In the genomic region with DNA sequence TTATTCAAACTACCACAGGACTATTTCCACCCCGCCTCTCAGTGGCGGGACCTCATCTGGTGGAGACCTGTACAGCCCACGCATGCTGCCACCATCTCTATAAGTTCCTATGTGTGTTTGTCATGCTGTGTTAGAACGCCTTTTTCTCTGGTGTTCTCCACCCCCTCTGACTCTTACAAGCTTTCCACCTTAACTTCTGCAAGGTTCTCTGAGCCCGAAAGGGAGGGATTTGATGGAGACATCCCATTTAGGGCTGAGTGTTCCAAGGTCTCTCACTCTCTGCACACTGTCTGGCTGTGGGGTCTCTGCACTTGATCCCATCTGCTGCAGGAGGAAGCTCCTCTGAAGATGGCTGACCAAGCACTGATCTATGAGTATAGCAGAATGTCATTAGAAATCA, we compare ENCODE assay signal across 28 mouse cellular contexts.
"Had no signal": no experiment of that assay in that cellular context is flagged by ENCODE, and none has a peak within 500 bp of the region (broad histone marks: within the 10 kb centered on the region; RNA-seq: fewer than 3 reads in every experiment).

No protein-coding gene starts in this region.

- H3K4me3 ChIP-seq: embryonic facial prominence, embryonic 10.5 days; embryonic facial prominence, embryonic 12.5 days; embryonic facial prominence, embryonic 13.5 days; embryonic facial prominence, embryonic 15.5 days; erythroblast, embryonic 14.5 days; forebrain, embryonic 10.5 days; forebrain, embryonic 12.5 days; forebrain, embryonic 13.5 days; forebrain, embryonic 15.5 days; gastrocnemius, adult 2 months; heart, adult 2 months had no signal

- H3K27ac ChIP-seq: embryonic facial prominence, embryonic 10.5 days; embryonic facial prominence, embryonic 12.5 days; embryonic facial prominence, embryonic 13.5 days; embryonic facial prominence, embryonic 15.5 days; forebrain, embryonic 10.5 days; forebrain, embryonic 12.5 days; forebrain, embryonic 13.5 days; forebrain, embryonic 15.5 days; gastrocnemius, adult 2 months; heart, adult 2 months had no signal

- DNase-seq: cerebellum, adult 2 months; cerebellum, adult 8-10 months; cerebellum, adult 9-10 months; cerebellum, adult 9-11 months; cerebellum, postnatal 10 days; cerebellum, postnatal 14 days; cerebellum, postnatal 25 days; cerebellum, postnatal 36 days; embryo, embryonic 11 days; forebrain, postnatal 0 days; gastrocnemius, adult 2 months; gastrocnemius, postnatal 10 days; gastrocnemius, postnatal 14 days; gastrocnemius, postnatal 25 days; gastrocnemius, postnatal 36 days; heart, adult 18-20 months; heart, adult 2 months had no signal

- ATAC-seq: forebrain, embryonic 13.5 days; forebrain, embryonic 14.5 days; forebrain, embryonic 15.5 days; forebrain, embryonic 16.5 days; forebrain, postnatal 0 days had no signal

- H3K36me3 ChIP-seq: embryonic facial prominence, embryonic 10.5 days; embryonic facial prominence, embryonic 12.5 days; embryonic facial prominence, embryonic 13.5 days; embryonic facial prominence, embryonic 15.5 days; forebrain, embryonic 10.5 days; forebrain, embryonic 12.5 days; forebrain, embryonic 15.5 days had no signal

- H3K27me3 ChIP-seq: embryonic facial prominence, embryonic 12.5 days; embryonic facial prominence, embryonic 15.5 days; forebrain, embryonic 12.5 days; forebrain, embryonic 15.5 days had no signal

- H3K9ac ChIP-seq: embryonic facial prominence, embryonic 12.5 days; embryonic facial prominence, embryonic 13.5 days; embryonic facial prominence, embryonic 15.5 days; forebrain, embryonic 12.5 days; forebrain, embryonic 13.5 days; forebrain, embryonic 15.5 days; forebrain, postnatal 0 days had no signal

- H3K9me3 ChIP-seq: embryonic facial prominence, embryonic 10.5 days; embryonic facial prominence, embryonic 12.5 days; embryonic facial prominence, embryonic 13.5 days; embryonic facial prominence, embryonic 15.5 days; forebrain, embryonic 10.5 days; forebrain, embryonic 12.5 days; forebrain, embryonic 13.5 days; forebrain, embryonic 15.5 days had no signal

- H3K4me2 ChIP-seq: embryonic facial prominence, embryonic 12.5 days; embryonic facial prominence, embryonic 13.5 days; embryonic facial prominence, embryonic 15.5 days; forebrain, embryonic 12.5 days; forebrain, embryonic 13.5 days; forebrain, embryonic 15.5 days had no signal
